Mouse (Mus musculus) retina, postnatal 1 day (tissue): ENCODE results near the gene Gm20772.
"Not testable (repeated sequence)": the region's sequence is repeated elsewhere in the genome, so short reads cannot be mapped to it uniquely, and the experiment has no call there.

Source experiments
- DNase-seq: peaks from one replicate; pipeline ENCODE4 v3.0.0-alpha.2; 2012

Gm20772 gene

GRCm38 (mm10) chrY:17874441-17874840 lies at the start of gene Gm20772, which contains the start of gene Gm20831:
Gm20772 (plus strand) TSS chrY:17874741.
Gm20831 (plus strand) TSS chrY:17874741.
- not testable (repeated sequence) for DNase-seq

GRCm38 (mm10) chrY:17846166-17846565 lies 28.4 kb upstream of the Gm20772 start, which contains the start of gene Gm21904:
Gm21904 (minus strand) TSS chrY:17846266.
- DNase-seq, result not testable (repeated sequence)
